Mouse (Mus musculus): Measurements from ENCODE around the gene 2810004N23Rik. TPM values are rescaled to one million over a fixed set of nuclear protein-coding genes. Genes with fewer than 3 reads are reported as not detected.

The 2810004N23Rik gene
- polyA plus RNA-seq, 1 experiment from 2014 or later = 51.9 TPM

GRCm38 (mm10) chr8:124872690-124873089 lies 9.8 kb upstream of the 2810004N23Rik start:
- Histone ChIP-seq H3K27me3 (ENCODE audit: control insufficient read depth, insufficient read depth, low read length) (no peaks in the 10 kb centered on the region), H3K27ac (replicated peaks; ENCODE audit: low read depth, low read length) (no peak overlapping the region)
- WGBS = 97% methylated on average over 5 of the region's 5 CpGs

GRCm38 (mm10) chr8:124872081-124872480 lies 9.2 kb upstream of the 2810004N23Rik start:
- Histone ChIP-seq H3K4me3 (ENCODE audit: low read depth, low read length) (no peak overlapping the region), H3K4me2 (ENCODE audit: low read depth, low read length) (no peak overlapping the region), H3K27me3 (ENCODE audit: control insufficient read depth, insufficient read depth, low read length) (no peaks in the 10 kb centered on the region), H3K36me3 (replicated peaks; ENCODE audit: control insufficient read depth, insufficient read depth, low read depth, low read length) (peaks cover 2% of the 10 kb centered on the region), H3K9me3 (replicated peaks; ENCODE audit: control insufficient read depth, low read length) (no peaks in the 10 kb centered on the region), H3K27ac (replicated peaks; ENCODE audit: low read depth, low read length) (no peak overlapping the region), H3K9ac (replicated peaks; ENCODE audit: low read length) (no peak overlapping the region), H3K4me1 (ENCODE audit: control insufficient read depth, insufficient read depth, low read length) (no peaks in the 10 kb centered on the region)
- DNase-seq (ENCODE audit: low spot score) = no peak
- WGBS = 92% methylated on average over 7 of the region's 7 CpGs
- ATAC-seq (replicated peaks; ENCODE audit: insufficient number of reproducible peaks, low FRiP score, low TSS enrichment, low read depth) = no peak

More at GRCm38 (mm10) chr8:124872690-124873089, 9.8 kb upstream of the 2810004N23Rik start:
- Histone ChIP-seq H3K4me3 (ENCODE audit: low read depth, low read length) (no peak overlapping the region), H3K36me3 (replicated peaks; ENCODE audit: control insufficient read depth, insufficient read depth, low read depth, low read length) (peaks cover 5% of the 10 kb centered on the region), H3K9ac (replicated peaks; ENCODE audit: low read length) (no peak overlapping the region), H3K4me2 (ENCODE audit: low read depth, low read length) (no peak overlapping the region), H3K9me3 (replicated peaks; ENCODE audit: control insufficient read depth, low read length) (no peaks in the 10 kb centered on the region), H3K4me1 (ENCODE audit: control insufficient read depth, insufficient read depth, low read length) (no peaks in the 10 kb centered on the region)
- no peak for ATAC-seq (replicated peaks; ENCODE audit: insufficient number of reproducible peaks, low FRiP score, low TSS enrichment, low read depth)
- no peak for DNase-seq (ENCODE audit: low spot score)

- Histone ChIP-seq H3K36me3 (replicated peaks; ENCODE audit: control insufficient read depth, insufficient read depth, low read depth, low read length) (peaks cover 2% of the 10 kb centered on the region), H3K4me2 (ENCODE audit: low read depth, low read length) (no peak overlapping the region), H3K4me1 (ENCODE audit: control insufficient read depth, insufficient read depth, low read length) (no peaks in the 10 kb centered on the region), H3K9ac (replicated peaks; ENCODE audit: low read length) (no peak overlapping the region), H3K9me3 (replicated peaks; ENCODE audit: control insufficient read depth, low read length) (no peaks in the 10 kb centered on the region), H3K4me3 (ENCODE audit: low read depth, low read length) (no peak overlapping the region), H3K27me3 (ENCODE audit: control insufficient read depth, insufficient read depth, low read length) (no peaks in the 10 kb centered on the region), H3K27ac (replicated peaks; ENCODE audit: low read depth, low read length) (no peak overlapping the region)
- ATAC-seq (replicated peaks; ENCODE audit: insufficient number of reproducible peaks, low FRiP score, low TSS enrichment, low read depth) (no peak), DNase-seq (ENCODE audit: low spot score) (no peak)
- WGBS = 94% methylated on average over 7 of the region's 7 CpGs
Measured at GRCm38 (mm10) chr8:124871474-124871873, 8.6 kb upstream of the 2810004N23Rik start.

GRCm38 (mm10) chr8:124869708-124870107 lies 6.8 kb upstream of the 2810004N23Rik start:
- no peaks in the 10 kb centered on the region; the same call in 1 of the 2 replicates for H3K36me3 ChIP-seq (replicated peaks; ENCODE audit: control insufficient read depth, insufficient read depth, low read depth, low read length)
- H3K4me1 ChIP-seq (ENCODE audit: control insufficient read depth, insufficient read depth, low read length) = no peaks in the 10 kb centered on the region
- H3K9me3 ChIP-seq (replicated peaks; ENCODE audit: control insufficient read depth, low read length) = no peaks in the 10 kb centered on the region
- H3K9ac ChIP-seq (replicated peaks; ENCODE audit: low read length) = no peak overlapping the region
- no peak overlapping the region for H3K27ac ChIP-seq (replicated peaks; ENCODE audit: low read depth, low read length)
- no peak overlapping the region for H3K4me2 ChIP-seq (ENCODE audit: low read depth, low read length)
- H3K4me3 ChIP-seq (ENCODE audit: low read depth, low read length) = no peak overlapping the region
- ATAC-seq (replicated peaks; ENCODE audit: insufficient number of reproducible peaks, low FRiP score, low TSS enrichment, low read depth) (no peak), DNase-seq (ENCODE audit: low spot score) (no peak)
- no peaks in the 10 kb centered on the region for H3K27me3 ChIP-seq (ENCODE audit: control insufficient read depth, insufficient read depth, low read length)
- 89% methylated on average over 6 of the region's 6 CpGs for WGBS

- Histone ChIP-seq H3K36me3 (replicated peaks; ENCODE audit: control insufficient read depth, insufficient read depth, low read depth, low read length) (no peaks in the 10 kb centered on the region; the same call in 1 of the 2 replicates), H3K27ac (replicated peaks; ENCODE audit: low read depth, low read length) (no peak overlapping the region), H3K9me3 (replicated peaks; ENCODE audit: control insufficient read depth, low read length) (no peaks in the 10 kb centered on the region), H3K27me3 (ENCODE audit: control insufficient read depth, insufficient read depth, low read length) (no peaks in the 10 kb centered on the region), H3K4me2 (ENCODE audit: low read depth, low read length) (no peak overlapping the region), H3K4me3 (ENCODE audit: low read depth, low read length) (no peak overlapping the region), H3K9ac (replicated peaks; ENCODE audit: low read length) (no peak overlapping the region), H3K4me1 (ENCODE audit: control insufficient read depth, insufficient read depth, low read length) (no peaks in the 10 kb centered on the region)
- DNase-seq (ENCODE audit: low spot score) (no peak), ATAC-seq (replicated peaks; ENCODE audit: insufficient number of reproducible peaks, low FRiP score, low TSS enrichment, low read depth) (no peak)
- 85% methylated on average over 2 of the region's 2 CpGs for WGBS
Measured at GRCm38 (mm10) chr8:124867126-124867525, 4.2 kb upstream of the 2810004N23Rik start.

GRCm38 (mm10) chr8:124866669-124867068 lies 3.7 kb upstream of the 2810004N23Rik start:
- Histone ChIP-seq H3K27me3 (ENCODE audit: control insufficient read depth, insufficient read depth, low read length) (no peaks in the 10 kb centered on the region), H3K4me1 (ENCODE audit: control insufficient read depth, insufficient read depth, low read length) (no peaks in the 10 kb centered on the region), H3K36me3 (replicated peaks; ENCODE audit: control insufficient read depth, insufficient read depth, low read depth, low read length) (no peaks in the 10 kb centered on the region; the same call in 1 of the 2 replicates), H3K4me3 (ENCODE audit: low read depth, low read length) (no peak overlapping the region), H3K4me2 (ENCODE audit: low read depth, low read length) (no peak overlapping the region), H3K9me3 (replicated peaks; ENCODE audit: control insufficient read depth, low read length) (no peaks in the 10 kb centered on the region), H3K9ac (replicated peaks; ENCODE audit: low read length) (no peak overlapping the region), H3K27ac (replicated peaks; ENCODE audit: low read depth, low read length) (no peak overlapping the region)
- WGBS = 87% methylated on average over 3 of the region's 3 CpGs
- ATAC-seq (replicated peaks; ENCODE audit: insufficient number of reproducible peaks, low FRiP score, low TSS enrichment, low read depth) (no peak), DNase-seq (ENCODE audit: low spot score) (no peak)

- Histone ChIP-seq H3K36me3 (replicated peaks; ENCODE audit: control insufficient read depth, insufficient read depth, low read depth, low read length) (peaks cover 2% of the 10 kb centered on the region; the same call in 1 of the 2 replicates), H3K4me3 (ENCODE audit: low read depth, low read length) (peak overlapping the region; percentile 74), H3K27ac (replicated peaks; ENCODE audit: low read depth, low read length) (0 out of 2 replicates have a peak overlapping the region, but pooled peaks have one; percentile 89), H3K4me1 (ENCODE audit: control insufficient read depth, insufficient read depth, low read length) (no peaks in the 10 kb centered on the region), H3K9me3 (replicated peaks; ENCODE audit: control insufficient read depth, low read length) (no peaks in the 10 kb centered on the region), H3K27me3 (ENCODE audit: control insufficient read depth, insufficient read depth, low read length) (no peaks in the 10 kb centered on the region), H3K4me2 (ENCODE audit: low read depth, low read length) (peak overlapping the region; percentile 69), H3K9ac (replicated peaks; ENCODE audit: low read length) (peak overlapping the region; percentile 98)
- DNase-seq (ENCODE audit: low spot score) = peak; percentile 1
- ATAC-seq (replicated peaks; ENCODE audit: insufficient number of reproducible peaks, low FRiP score, low TSS enrichment, low read depth) = no peak
- WGBS = 16% methylated on average over 8 of the region's 8 CpGs
Measured at GRCm38 (mm10) chr8:124863729-124864128, 809 bp upstream of the 2810004N23Rik start.

- Histone ChIP-seq H3K9ac (replicated peaks; ENCODE audit: low read length) (peak overlapping the region; percentile 98), H3K27me3 (ENCODE audit: control insufficient read depth, insufficient read depth, low read length) (no peaks in the 10 kb centered on the region), H3K4me1 (ENCODE audit: control insufficient read depth, insufficient read depth, low read length) (no peaks in the 10 kb centered on the region), H3K4me2 (ENCODE audit: low read depth, low read length) (peak overlapping the region; percentile 69), H3K36me3 (replicated peaks; ENCODE audit: control insufficient read depth, insufficient read depth, low read depth, low read length) (peaks cover 2% of the 10 kb centered on the region), H3K9me3 (replicated peaks; ENCODE audit: control insufficient read depth, low read length) (no peaks in the 10 kb centered on the region), H3K4me3 (ENCODE audit: low read depth, low read length) (peak overlapping the region; percentile 74), H3K27ac (replicated peaks; ENCODE audit: low read depth, low read length) (peak overlapping the region; percentile 89)
- WGBS = under 1% methylated on average over 32 of the region's 33 CpGs
- peak; percentile 91 for ATAC-seq (replicated peaks; ENCODE audit: insufficient number of reproducible peaks, low FRiP score, low TSS enrichment, low read depth)
- no peak for DNase-seq (ENCODE audit: low spot score)
Measured at GRCm38 (mm10) chr8:124863163-124863677, 300 bp upstream of the 2810004N23Rik start.
